Mouse (Mus musculus) liver, adult (tissue): Measurements from ENCODE around the gene Fam102a.

Source experiments
- GATA4 ChIP-seq: IDR thresholded peaks from 2 replicates; pipeline ENCODE4 v1.6.1; 2014; ENCODE audit warnings: mild to moderate bottlenecking, low read length; ENCODE audit not compliant: insufficient replicate concordance

The Fam102a gene

GRCm38 (mm10) chr2:32551236-32551635 is 16.1 kb downstream of the Fam102a start:
- TF ChIP-seq GATA4: no peak

- TF ChIP-seq GATA4: no peak
These were observed 18.5 kb downstream of the Fam102a start for GRCm38 (mm10) chr2:32553592-32554148.

- TF ChIP-seq GATA4: no peak
These were observed 20.4 kb downstream of the Fam102a start for GRCm38 (mm10) chr2:32555484-32555883.

- no peak for TF ChIP-seq GATA4
These were observed 20.9 kb downstream of the Fam102a start for GRCm38 (mm10) chr2:32556019-32556418.

GRCm38 (mm10) chr2:32559570-32559969 is 24.4 kb downstream of the Fam102a start:
- TF ChIP-seq GATA4: no peak

GRCm38 (mm10) chr2:32566536-32567063 is 31.5 kb downstream of the Fam102a start:
- no peak for TF ChIP-seq GATA4

- no peak for TF ChIP-seq GATA4
These were observed 33.0 kb downstream of the Fam102a start for GRCm38 (mm10) chr2:32568149-32568548.

- TF ChIP-seq GATA4: no peak
These were observed 33.8 kb downstream of the Fam102a start for GRCm38 (mm10) chr2:32568941-32569340.

GRCm38 (mm10) chr2:32570698-32571494 is 35.8 kb downstream of the Fam102a start, which contains the start of gene Dpm2:
TSS of gene Dpm2 (plus strand) at chr2:32570858.
- no peak for TF ChIP-seq GATA4

- no peak for TF ChIP-seq GATA4
These were observed 37.1 kb downstream of the Fam102a start for GRCm38 (mm10) chr2:32572196-32572595.

- TF ChIP-seq GATA4: no peak
These were observed 39.4 kb downstream of the Fam102a start, which contains the start of gene Pip5kl1 for GRCm38 (mm10) chr2:32574497-32574896. TSS of gene Pip5kl1 (plus strand) at chr2:32574797.

GRCm38 (mm10) chr2:32574901-32575585 is 39.9 kb downstream of the Fam102a start:
- no peak for TF ChIP-seq GATA4

GRCm38 (mm10) chr2:32575586-32576160 is 40.5 kb downstream of the Fam102a start, which contains the start of gene 9430097D07Rik:
TSS of gene 9430097D07Rik (minus strand) at chr2:32575684.
- no peak for TF ChIP-seq GATA4

GRCm38 (mm10) chr2:32576532-32576931 is 41.4 kb downstream of the Fam102a start:
- no peak for TF ChIP-seq GATA4
